Mouse (Mus musculus): ENCODE data around the gene Adgrd1. TPM values are rescaled to one million over a fixed set of nuclear protein-coding genes. Genes with fewer than 3 reads are reported as not detected.

Adgrd1 gene
- total and polyA plus RNA-seq, 2 experiments from 2014 or later: 0.17 to 0.77 TPM

- DNase-seq (ENCODE audit: low spot score) (peak; percentile 87), ATAC-seq (ENCODE audit: low FRiP score) (no peak)
- TF ChIP-seq CTCF (IDR thresholded peaks at IDR 0.05): peak; percentile 93
- Histone ChIP-seq H3K4me2 (ENCODE audit: low read depth, low read length, poor library complexity, severe bottlenecking) (no peak overlapping the region), H3K4me1 (ENCODE audit: insufficient read depth, low read length) (peaks cover 4% of the 10 kb centered on the region; the same call in 1 of the 2 replicates), H3K9ac (replicated peaks; ENCODE audit: low read length, poor library complexity, severe bottlenecking) (no peak overlapping the region), H3K27me3 (ENCODE audit: insufficient read depth, low read length) (peaks cover 2% of the 10 kb centered on the region; the same call in 1 of the 2 replicates), H3K4me3 (ENCODE audit: low read depth, low read length) (no peak overlapping the region), H3K36me3 (ENCODE audit: insufficient read depth, low read length) (no peaks in the 10 kb centered on the region), H3K27ac (ENCODE audit: low read depth, low read length) (no peak overlapping the region), H3K9me3 (ENCODE audit: low read length) (no peaks in the 10 kb centered on the region)
- 21% methylated on average over 13 of the region's 13 CpGs for WGBS
Observed at GRCm38 (mm10) chr5:129061579-129061978, 35.0 kb upstream of the Adgrd1 start.

- Histone ChIP-seq H3K27ac (ENCODE audit: low read depth, low read length) (no peak overlapping the region), H3K4me3 (ENCODE audit: low read depth, low read length) (peak overlapping the region; percentile 27), H3K9ac (replicated peaks; ENCODE audit: low read length, poor library complexity, severe bottlenecking) (no peak overlapping the region), H3K27me3 (ENCODE audit: insufficient read depth, low read length) (peaks cover 2% of the 10 kb centered on the region; the same call in 1 of the 2 replicates), H3K9me3 (ENCODE audit: low read length) (no peaks in the 10 kb centered on the region), H3K4me2 (ENCODE audit: low read depth, low read length, poor library complexity, severe bottlenecking) (peak overlapping the region; percentile 54), H3K4me1 (ENCODE audit: insufficient read depth, low read length) (peaks cover 4% of the 10 kb centered on the region; the same call in 1 of the 2 replicates), H3K36me3 (ENCODE audit: insufficient read depth, low read length) (no peaks in the 10 kb centered on the region)
- peak; percentile 90 for TF ChIP-seq CTCF (IDR thresholded peaks at IDR 0.05)
- peak; percentile 38; the same call in 1 of the 2 replicates for ATAC-seq (ENCODE audit: low FRiP score)
- 11% methylated on average over 21 of the region's 21 CpGs for WGBS
- DNase-seq (ENCODE audit: low spot score): peak; percentile 87
Observed at GRCm38 (mm10) chr5:129063037-129063791, 33.3 kb upstream of the Adgrd1 start.

- Histone ChIP-seq H3K4me3 (ENCODE audit: low read depth, low read length) (peak overlapping the region; percentile 27), H3K4me2 (ENCODE audit: low read depth, low read length, poor library complexity, severe bottlenecking) (peak overlapping the region; percentile 54), H3K9ac (replicated peaks; ENCODE audit: low read length, poor library complexity, severe bottlenecking) (no peak overlapping the region), H3K36me3 (ENCODE audit: insufficient read depth, low read length) (no peaks in the 10 kb centered on the region), H3K9me3 (ENCODE audit: low read length) (no peaks in the 10 kb centered on the region), H3K4me1 (ENCODE audit: insufficient read depth, low read length) (peaks cover 4% of the 10 kb centered on the region; the same call in 1 of the 2 replicates), H3K27me3 (ENCODE audit: insufficient read depth, low read length) (peaks cover 2% of the 10 kb centered on the region; the same call in 1 of the 2 replicates), H3K27ac (ENCODE audit: low read depth, low read length) (no peak overlapping the region)
- DNase-seq (ENCODE audit: low spot score) (no peak), ATAC-seq (ENCODE audit: low FRiP score) (no peak)
- 58% methylated on average over 8 of the region's 8 CpGs for WGBS
- TF ChIP-seq CTCF (IDR thresholded peaks at IDR 0.05): no peak
Observed at GRCm38 (mm10) chr5:129063792-129064087, 32.8 kb upstream of the Adgrd1 start.

- 74% methylated on average over 11 of the region's 11 CpGs for WGBS
Observed at GRCm38 (mm10) chr5:129064186-129064585, 32.4 kb upstream of the Adgrd1 start.

GRCm38 (mm10) chr5:129065301-129065700 is 31.2 kb upstream of the Adgrd1 start:
- H3K4me2 ChIP-seq (ENCODE audit: low read depth, low read length, poor library complexity, severe bottlenecking): no peak overlapping the region
- DNase-seq (ENCODE audit: low spot score) (no peak), ATAC-seq (ENCODE audit: low FRiP score) (no peak)
- no peaks in the 10 kb centered on the region for H3K36me3 ChIP-seq (ENCODE audit: insufficient read depth, low read length)
- WGBS: 75% methylated on average over 12 of the region's 12 CpGs
- peaks cover 4% of the 10 kb centered on the region; the same call in 1 of the 2 replicates for H3K4me1 ChIP-seq (ENCODE audit: insufficient read depth, low read length)
- H3K27ac ChIP-seq (ENCODE audit: low read depth, low read length): no peak overlapping the region
- H3K9ac ChIP-seq (replicated peaks; ENCODE audit: low read length, poor library complexity, severe bottlenecking): no peak overlapping the region
- peaks cover 2% of the 10 kb centered on the region; the same call in 1 of the 2 replicates for H3K27me3 ChIP-seq (ENCODE audit: insufficient read depth, low read length)
- no peaks in the 10 kb centered on the region for H3K9me3 ChIP-seq (ENCODE audit: low read length)
- no peak for TF ChIP-seq CTCF (IDR thresholded peaks at IDR 0.05)
- H3K4me3 ChIP-seq (ENCODE audit: low read depth, low read length): no peak overlapping the region

More at GRCm38 (mm10) chr5:129064186-129064585, 32.4 kb upstream of the Adgrd1 start:
- Histone ChIP-seq H3K4me2 (ENCODE audit: low read depth, low read length, poor library complexity, severe bottlenecking) (no peak overlapping the region), H3K27me3 (ENCODE audit: insufficient read depth, low read length) (peaks cover 2% of the 10 kb centered on the region; the same call in 1 of the 2 replicates), H3K27ac (ENCODE audit: low read depth, low read length) (no peak overlapping the region), H3K4me1 (ENCODE audit: insufficient read depth, low read length) (peaks cover 4% of the 10 kb centered on the region; the same call in 1 of the 2 replicates), H3K9ac (replicated peaks; ENCODE audit: low read length, poor library complexity, severe bottlenecking) (no peak overlapping the region), H3K9me3 (ENCODE audit: low read length) (no peaks in the 10 kb centered on the region), H3K36me3 (ENCODE audit: insufficient read depth, low read length) (no peaks in the 10 kb centered on the region), H3K4me3 (ENCODE audit: low read depth, low read length) (no peak overlapping the region)
- no peak for DNase-seq (ENCODE audit: low spot score)
- TF ChIP-seq CTCF (IDR thresholded peaks at IDR 0.05): no peak
- no peak for ATAC-seq (ENCODE audit: low FRiP score)

- peaks cover 1% of the 10 kb centered on the region; the same call in 1 of the 2 replicates for H3K27me3 ChIP-seq (ENCODE audit: insufficient read depth, low read length)
- no peak overlapping the region for H3K4me3 ChIP-seq (ENCODE audit: low read depth, low read length)
- no peaks in the 10 kb centered on the region for H3K36me3 ChIP-seq (ENCODE audit: insufficient read depth, low read length)
- H3K9me3 ChIP-seq (ENCODE audit: low read length): no peaks in the 10 kb centered on the region
- no peak for ATAC-seq (ENCODE audit: low FRiP score)
- H3K4me1 ChIP-seq (ENCODE audit: insufficient read depth, low read length): peaks cover 4% of the 10 kb centered on the region; the same call in 1 of the 2 replicates
- H3K9ac ChIP-seq (replicated peaks; ENCODE audit: low read length, poor library complexity, severe bottlenecking): no peak overlapping the region
- no peak for DNase-seq (ENCODE audit: low spot score)
- H3K4me2 ChIP-seq (ENCODE audit: low read depth, low read length, poor library complexity, severe bottlenecking): no peak overlapping the region
- no peak for TF ChIP-seq CTCF (IDR thresholded peaks at IDR 0.05)
- 82% methylated on average over 9 of the region's 9 CpGs for WGBS
- H3K27ac ChIP-seq (ENCODE audit: low read depth, low read length): no peak overlapping the region
Observed at GRCm38 (mm10) chr5:129065946-129066345, 30.6 kb upstream of the Adgrd1 start.

All from midbrain, postnatal 0 days (tissue).